Mouse (Mus musculus): ENCODE data around the gene Golt1b. TPM values are rescaled to one million over a fixed set of nuclear protein-coding genes. Genes with fewer than 3 reads are reported as not detected.

Gene Golt1b
- 2.5 and 3.3 TPM in 2 replicates for total RNA-seq (2014; rRNA removed)
- 1.2 and 1.7 TPM in 2 replicates for polyA plus RNA-seq (2012; rRNA removed)

- under 1% methylated on average over 87 of the region's 87 CpGs for WGBS
- H3K79me2 ChIP-seq (ENCODE audit: control insufficient read depth, insufficient read depth, low read length) = peaks cover 23% of the 10 kb centered on the region; the same call in 1 of the 2 replicates
- peaks cover 6% of the 10 kb centered on the region for H3K4me1 ChIP-seq (ENCODE audit: control insufficient read depth, insufficient read depth, low read length)
- no peaks in the 10 kb centered on the region for H3K27me3 ChIP-seq (ENCODE audit: control insufficient read depth, insufficient read depth, low read length)
- H3K4me3 ChIP-seq (ENCODE audit: insufficient read depth, low read depth, low read length) = peak within 1 kb of the TSS; percentile 96
- peak within 1 kb of the TSS; percentile 78 for H3K9ac ChIP-seq (ENCODE audit: low read depth, low read length)
- no peak within 1 kb of the TSS for H3K27ac ChIP-seq (replicated peaks; ENCODE audit: insufficient read depth, low read depth, low read length)
- DNase-seq (ENCODE audit: extremely low read depth, low read depth, low spot score) = peak; percentile 86
- no peaks in the 10 kb centered on the region for H3K36me3 ChIP-seq (ENCODE audit: control insufficient read depth, insufficient read depth, low read length)
- TF ChIP-seq POLR2A (IDR thresholded peaks at IDR 0.05; ENCODE audit: extremely low read depth, insufficient read depth, low read length) = 0 out of 2 replicates have a peak, but pooled peaks have one; percentile 10
- TF ChIP-seq CTCF (IDR thresholded peaks at IDR 0.05; ENCODE audit: low read depth, low read length) = no peak
These were observed at the start of gene Golt1b, which contains the start of gene Recql for GRCm38 (mm10) chr6:142387011-142387754. Gene Golt1b (plus strand): TSS chr6:142387221. Gene Recql (minus strand): TSS chr6:142387087.

GRCm38 (mm10) chr6:142338961-142339360, 48.1 kb upstream of the Golt1b start:
- Histone ChIP-seq H3K27ac (replicated peaks; ENCODE audit: insufficient read depth, low read depth, low read length) (no peak overlapping the region), H3K27me3 (ENCODE audit: control insufficient read depth, insufficient read depth, low read length) (no peaks in the 10 kb centered on the region), H3K9ac (ENCODE audit: low read depth, low read length) (no peak overlapping the region), H3K79me2 (ENCODE audit: control insufficient read depth, insufficient read depth, low read length) (no peaks in the 10 kb centered on the region), H3K36me3 (ENCODE audit: control insufficient read depth, insufficient read depth, low read length) (no peaks in the 10 kb centered on the region), H3K4me1 (ENCODE audit: control insufficient read depth, insufficient read depth, low read length) (no peaks in the 10 kb centered on the region), H3K4me3 (ENCODE audit: insufficient read depth, low read depth, low read length) (no peak overlapping the region)
- TF ChIP-seq CTCF (IDR thresholded peaks at IDR 0.05; ENCODE audit: low read depth, low read length) (no peak), POLR2A (IDR thresholded peaks at IDR 0.05; ENCODE audit: extremely low read depth, insufficient read depth, low read length) (no peak)
- 47% methylated on average over 2 of the region's 2 CpGs for WGBS
- no peak for DNase-seq (ENCODE audit: extremely low read depth, low read depth, low spot score)

DNA sequence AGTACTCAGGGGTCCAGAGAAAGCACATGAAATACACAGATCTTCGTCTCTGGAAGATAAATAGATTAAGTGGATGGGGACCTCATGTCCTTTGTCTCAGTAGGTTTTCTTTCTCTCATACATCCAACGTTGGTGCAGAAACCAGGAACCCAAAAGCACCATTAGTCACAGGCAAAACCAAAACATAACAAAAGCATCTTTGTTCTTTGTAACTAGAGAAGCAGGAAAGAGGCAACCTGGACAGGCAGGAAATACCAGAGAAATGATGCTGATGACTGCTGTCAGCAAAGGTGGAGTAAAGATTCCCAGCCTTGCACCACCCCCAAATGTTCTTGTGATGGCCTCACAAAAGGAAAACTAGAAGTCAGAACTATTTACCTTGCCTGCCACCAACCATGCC, 47.4 kb upstream of the Golt1b start:
- no peaks in the 10 kb centered on the region for H3K4me1 ChIP-seq (ENCODE audit: control insufficient read depth, insufficient read depth, low read length)
- TF ChIP-seq CTCF (IDR thresholded peaks at IDR 0.05; ENCODE audit: low read depth, low read length) (no peak), POLR2A (IDR thresholded peaks at IDR 0.05; ENCODE audit: extremely low read depth, insufficient read depth, low read length) (no peak)
- H3K79me2 ChIP-seq (ENCODE audit: control insufficient read depth, insufficient read depth, low read length) = no peaks in the 10 kb centered on the region
- no peak for DNase-seq (ENCODE audit: extremely low read depth, low read depth, low spot score)
- 54% methylated on average over 2 of the region's 2 CpGs for WGBS
- no peak overlapping the region for H3K9ac ChIP-seq (ENCODE audit: low read depth, low read length)
- H3K4me3 ChIP-seq (ENCODE audit: insufficient read depth, low read depth, low read length) = no peak overlapping the region
- H3K27me3 ChIP-seq (ENCODE audit: control insufficient read depth, insufficient read depth, low read length) = no peaks in the 10 kb centered on the region
- no peaks in the 10 kb centered on the region for H3K36me3 ChIP-seq (ENCODE audit: control insufficient read depth, insufficient read depth, low read length)
- H3K27ac ChIP-seq (replicated peaks; ENCODE audit: insufficient read depth, low read depth, low read length) = no peak overlapping the region

GRCm38 (mm10) chr6:142343561-142343960, 43.5 kb upstream of the Golt1b start:
- H3K4me3 ChIP-seq (ENCODE audit: insufficient read depth, low read depth, low read length) = no peak overlapping the region
- H3K79me2 ChIP-seq (ENCODE audit: control insufficient read depth, insufficient read depth, low read length) = no peaks in the 10 kb centered on the region
- H3K4me1 ChIP-seq (ENCODE audit: control insufficient read depth, insufficient read depth, low read length) = peaks cover 1% of the 10 kb centered on the region; the same call in 1 of the 2 replicates
- no peaks in the 10 kb centered on the region for H3K27me3 ChIP-seq (ENCODE audit: control insufficient read depth, insufficient read depth, low read length)
- DNase-seq (ENCODE audit: extremely low read depth, low read depth, low spot score) = peak; percentile 36
- H3K27ac ChIP-seq (replicated peaks; ENCODE audit: insufficient read depth, low read depth, low read length) = no peak overlapping the region
- WGBS = 62% methylated on average over 2 of the region's 2 CpGs
- H3K36me3 ChIP-seq (ENCODE audit: control insufficient read depth, insufficient read depth, low read length) = no peaks in the 10 kb centered on the region
- H3K9ac ChIP-seq (ENCODE audit: low read depth, low read length) = no peak overlapping the region
- TF ChIP-seq CTCF (IDR thresholded peaks at IDR 0.05; ENCODE audit: low read depth, low read length) = peak; percentile 53; the same call in 1 of the 2 replicates
- TF ChIP-seq POLR2A (IDR thresholded peaks at IDR 0.05; ENCODE audit: extremely low read depth, insufficient read depth, low read length) = no peak

DNA sequence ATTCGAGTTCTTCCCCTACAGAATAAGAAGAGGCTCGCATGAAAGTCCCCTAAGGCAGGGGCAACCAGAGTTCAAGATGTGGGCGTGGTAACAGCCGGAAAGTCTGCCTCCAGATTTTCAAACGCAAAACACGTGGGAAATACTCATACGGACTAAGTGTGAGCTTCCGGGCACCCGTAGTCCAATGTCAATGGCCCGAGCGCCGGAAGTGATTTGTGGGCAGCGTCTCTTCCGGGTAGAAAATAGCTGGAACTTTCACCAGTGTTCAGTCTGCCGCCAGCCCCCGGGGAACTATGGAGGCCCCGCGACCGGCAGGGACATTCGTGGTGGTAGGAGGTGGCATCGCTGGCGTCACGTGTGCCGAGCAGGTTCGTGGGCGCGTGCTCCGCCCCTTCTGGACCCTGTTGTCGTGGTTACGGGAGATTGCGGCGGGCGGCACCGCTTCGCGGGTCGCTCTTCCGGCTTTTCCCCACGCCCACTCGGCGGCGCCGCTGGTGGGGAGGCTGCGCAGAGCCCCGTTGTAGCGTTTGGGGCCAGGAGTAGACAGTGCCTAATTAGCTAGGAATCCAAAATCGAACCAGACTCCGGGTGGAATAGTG, 41.5 kb upstream of the Golt1b start, which contains the start of gene Pyroxd1:
Pyroxd1 (plus strand) TSS at position 215 of the 599 bp plus-strand sequence.
- Histone ChIP-seq H3K27me3 (ENCODE audit: control insufficient read depth, insufficient read depth, low read length) (no peaks in the 10 kb centered on the region), H3K4me1 (ENCODE audit: control insufficient read depth, insufficient read depth, low read length) (peaks cover 1% of the 10 kb centered on the region; the same call in 1 of the 2 replicates), H3K36me3 (ENCODE audit: control insufficient read depth, insufficient read depth, low read length) (peaks cover 6% of the 10 kb centered on the region; the same call in 1 of the 2 replicates), H3K79me2 (ENCODE audit: control insufficient read depth, insufficient read depth, low read length) (no peaks in the 10 kb centered on the region), H3K4me3 (ENCODE audit: insufficient read depth, low read depth, low read length) (peak within 1 kb of the TSS; percentile 99), H3K9ac (ENCODE audit: low read depth, low read length) (peak within 1 kb of the TSS; percentile 97), H3K27ac (replicated peaks; ENCODE audit: insufficient read depth, low read depth, low read length) (peak within 1 kb of the TSS; percentile 81)
- DNase-seq (ENCODE audit: extremely low read depth, low read depth, low spot score) = peak; percentile 86
- WGBS = under 1% methylated on average over 48 of the region's 48 CpGs
- TF ChIP-seq POLR2A (IDR thresholded peaks at IDR 0.05; ENCODE audit: extremely low read depth, insufficient read depth, low read length) = 0 out of 2 replicates have a peak, but pooled peaks have one; percentile 32
- no peak for TF ChIP-seq CTCF (IDR thresholded peaks at IDR 0.05; ENCODE audit: low read depth, low read length)

All from liver, adult 2 months (tissue).